Mouse (Mus musculus): ENCODE measurements around the gene Luc7l2.
A peak's percentile ranks its signal among the peaks of the same experiment; 100 is the strongest.

The Luc7l2 gene

GRCm38 (mm10) chr6:38649545-38649944, 98.4 kb downstream of the Luc7l2 start:
- DNase-seq (ENCODE audit: inconsistent age in 2 of 2, low spot score in 1 of 2), result peak in 1 of 2 experiments; percentile 52

GRCm38 (mm10) chr6:38650263-38650937, 99.3 kb downstream of the Luc7l2 start:
- DNase-seq (ENCODE audit: inconsistent age in 2 of 2, low spot score in 1 of 2), result peak; percentile 62 to 88
